Mouse (Mus musculus) thymus, adult 2 months (tissue): Measurements from ENCODE around the gene Lmbrd1. TPM values are rescaled to one million over a fixed set of nuclear protein-coding genes. Genes with fewer than 3 reads are reported as not detected.
"Not testable (repeated sequence)": the region's sequence is repeated elsewhere in the genome, so short reads cannot be mapped to it uniquely, and the experiment has no call there.

Source experiments
- DNase-seq: peaks from one replicate; pipeline ENCODE4 v3.0.0; 2021
- H3K27ac ChIP-seq: fragments of 200-500 bp; 2 replicates; pipeline ENCODE4 v1.5.1; 2012; ENCODE audit warnings: low read length, control low read depth; ENCODE audit not compliant: control insufficient read depth, insufficient read depth
- H3K27me3 ChIP-seq: fragments of 200-500 bp; 2 replicates; pipeline ENCODE4 v1.6.1; 2012; ENCODE audit warnings: mild to moderate bottlenecking, low read length, moderate library complexity, mixed read lengths; ENCODE audit not compliant: control insufficient read depth, insufficient read depth
- H3K36me3 ChIP-seq: fragments of 200-500 bp; 2 replicates; pipeline ENCODE4 v1.6.1; 2012; ENCODE audit warnings: mild to moderate bottlenecking, low read length, moderate library complexity; ENCODE audit not compliant: control insufficient read depth, insufficient read depth
- H3K4me1 ChIP-seq: fragments of 200-500 bp; replicated peaks from 2 replicates; pipeline ENCODE4 v1.6.1; 2012; ENCODE audit warnings: low read length; ENCODE audit not compliant: control insufficient read depth, insufficient read depth
- H3K4me3 ChIP-seq: fragments of 200-500 bp; 2 replicates; pipeline ENCODE4 v1.5.1; 2012; ENCODE audit warnings: mild to moderate bottlenecking, low read length, control low read depth, moderate library complexity; ENCODE audit not compliant: control insufficient read depth, insufficient read depth
- CTCF ChIP-seq: fragments of 200-500 bp; IDR thresholded peaks from 2 replicates; pipeline ENCODE4 v1.5.1; 2012; ENCODE audit warnings: mild to moderate bottlenecking, control low read depth, low read length, moderate library complexity, borderline replicate concordance; ENCODE audit not compliant: control insufficient read depth, poor library complexity, insufficient read depth; ENCODE audit errors: extremely low read depth
- POLR2A ChIP-seq: fragments of 200-500 bp; IDR thresholded peaks from 2 replicates; pipeline ENCODE4 v1.6.1; 2012; ENCODE audit warnings: mild to moderate bottlenecking, low read length, control low read depth, moderate library complexity; ENCODE audit not compliant: control insufficient read depth, poor library complexity, insufficient read depth; ENCODE audit errors: extremely low read depth
- whole genome bisulfite sequencing: fragments of 180-500 bp; shearing (Covaris S2); methylation state at CpG from one replicate; pipeline ENCODE4 v1.1.7; 2018; 5-methylcytosine and 5-hydroxymethylcytosine counted together
- polyA plus RNA-seq: library from polyadenylated mRNA; depleted of rRNA; stranded (reverse); fragments of >200 nt; gene quantifications from 2 replicates; pipeline ENCODE4 v1.2.3, GENCODE M21; 2012; rRNA removed

Gene Lmbrd1
- polyA plus RNA-seq = 15.1 and 18.5 TPM in 2 replicates

DNA sequence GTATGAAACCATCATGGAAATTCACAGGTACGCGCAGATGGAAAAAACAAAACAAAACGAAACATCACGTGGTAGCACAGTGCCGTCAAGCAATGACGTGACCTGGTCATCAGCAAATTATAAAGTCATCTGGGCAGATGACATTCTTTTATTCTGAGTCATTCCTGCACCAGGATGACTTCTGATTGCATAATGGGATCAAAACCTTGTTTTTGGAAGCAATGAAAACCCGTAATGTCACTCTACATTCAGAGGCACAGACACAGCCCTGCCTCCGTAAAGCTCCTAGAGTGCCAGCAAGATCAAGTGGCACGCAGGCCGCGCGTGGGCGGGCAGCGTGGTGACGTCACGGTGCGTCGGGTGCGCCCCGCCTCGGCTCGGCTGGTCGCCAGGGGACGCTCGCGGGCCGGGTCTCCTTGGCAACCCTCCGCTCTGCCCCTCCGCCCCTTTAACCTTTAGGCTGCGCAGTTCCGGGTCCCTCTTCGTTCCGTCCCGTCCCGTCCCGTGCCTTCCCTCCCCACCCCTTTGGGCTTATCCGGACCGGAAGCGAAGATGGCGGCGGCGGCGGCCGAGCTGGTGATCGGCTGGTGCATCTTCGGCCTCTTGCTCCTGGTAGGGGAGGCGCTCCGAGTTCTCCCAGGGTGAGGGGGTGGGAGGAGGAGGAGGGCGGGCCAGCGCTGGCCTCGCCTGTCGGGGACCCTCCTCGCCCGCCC is at the start of gene Lmbrd1:
Gene Lmbrd1, plus strand, starts transcription at position 426 of the 713 bp plus-strand sequence.
- DNase-seq = peak; percentile 95
- under 1% methylated on average over 53 of the region's 54 CpGs for WGBS

DNA sequence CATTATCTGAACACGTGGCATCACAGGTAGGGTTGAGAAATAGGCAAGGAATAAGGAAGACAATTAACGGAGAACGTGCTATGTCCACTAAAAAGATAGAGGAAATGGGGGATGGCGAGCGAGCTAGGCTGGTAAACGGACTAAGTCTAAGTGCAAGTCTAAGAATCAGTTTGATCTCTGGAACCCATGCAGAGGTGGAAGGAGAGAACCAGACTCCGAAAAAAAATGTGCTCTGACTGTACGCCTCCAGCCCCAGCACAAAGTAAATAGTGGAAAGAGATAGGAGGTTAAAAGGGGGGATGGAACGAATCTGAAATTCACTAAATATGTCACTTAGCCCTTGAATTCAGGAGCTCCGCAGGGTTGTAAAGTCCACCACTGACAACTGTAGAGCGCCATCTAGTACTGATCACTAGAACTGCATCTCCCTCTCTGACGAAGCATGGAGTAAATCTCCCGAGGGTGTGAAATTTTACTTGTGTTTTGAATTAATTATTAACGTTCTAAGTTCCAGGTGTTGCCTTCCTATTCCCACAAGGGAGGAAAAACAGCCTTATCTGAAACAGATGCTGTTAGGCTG is 44.8 kb upstream of the Lmbrd1 start:
- TF ChIP-seq CTCF (no peak), POLR2A (no peak)
- no peaks in the 10 kb centered on the region for H3K27me3 ChIP-seq
- H3K4me1 ChIP-seq = no peaks in the 10 kb centered on the region
- WGBS = 33% methylated on average over 14 of the region's 14 CpGs
- DNase-seq = no peak
- no peak overlapping the region for H3K4me3 ChIP-seq
- no peaks in the 10 kb centered on the region for H3K36me3 ChIP-seq
- no peak overlapping the region for H3K27ac ChIP-seq

More for the DNA sequence above, at the start of gene Lmbrd1:
- Histone ChIP-seq H3K27me3 (no peaks in the 10 kb centered on the region), H3K27ac (peak within 1 kb of the TSS; percentile 18; the same call in 1 of the 2 replicates), H3K4me1 (peaks cover 3% of the 10 kb centered on the region; the same call in 1 of the 2 replicates), H3K36me3 (no peaks in the 10 kb centered on the region), H3K4me3 (peak within 1 kb of the TSS; percentile 79)
- TF ChIP-seq CTCF = peak; percentile 93
- TF ChIP-seq POLR2A = peak; percentile 70; the same call in 1 of the 2 replicates

DNA sequence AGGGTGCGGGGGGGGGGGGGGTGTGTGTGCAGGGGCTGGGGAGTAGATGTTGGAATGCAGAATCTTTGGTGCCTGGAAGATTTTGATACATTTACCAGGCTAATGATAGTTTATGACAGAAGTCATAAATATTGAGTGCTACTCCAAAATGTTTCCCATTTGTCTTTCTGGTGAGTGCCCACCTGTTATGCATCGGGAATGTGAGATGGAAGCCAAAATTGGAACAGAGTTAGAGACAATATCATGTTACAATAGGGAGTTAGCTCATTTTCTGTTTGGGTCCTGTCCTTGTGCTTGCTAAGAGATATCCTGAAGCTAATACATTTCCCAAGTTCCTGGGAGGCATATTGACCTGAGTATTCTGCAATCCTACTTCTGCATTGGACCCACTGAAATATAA is 28.3 kb upstream of the Lmbrd1 start:
- no peak for TF ChIP-seq POLR2A
- no peak for TF ChIP-seq CTCF
- Histone ChIP-seq H3K4me1 (no peaks in the 10 kb centered on the region), H3K27ac (no peak overlapping the region), H3K36me3 (no peaks in the 10 kb centered on the region), H3K4me3 (no peak overlapping the region), H3K27me3 (no peaks in the 10 kb centered on the region)
- WGBS = 65% methylated on average over 2 of the region's 2 CpGs
- no peak for DNase-seq

DNA sequence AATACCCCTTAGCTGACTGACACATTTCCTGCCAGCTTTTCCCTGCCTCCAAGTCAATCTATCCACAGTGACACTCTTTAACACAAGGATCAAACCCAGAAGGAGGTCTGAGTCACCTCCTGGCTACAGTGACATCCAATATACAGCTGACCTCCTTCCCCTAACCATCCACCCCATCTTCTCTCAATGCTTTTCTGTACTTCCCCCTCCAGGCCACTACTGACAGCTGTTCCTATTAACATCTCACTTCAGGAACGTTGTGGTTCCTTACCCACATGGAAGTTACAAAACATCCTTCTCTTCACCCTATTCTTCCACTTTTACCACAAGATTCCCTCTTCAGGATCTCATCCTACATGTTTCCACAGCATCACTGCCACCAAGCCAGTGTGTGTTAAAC is 18.5 kb upstream of the Lmbrd1 start:
- H3K27ac ChIP-seq = no peak overlapping the region
- no peaks in the 10 kb centered on the region for H3K27me3 ChIP-seq
- 59% methylated on average over 1 of the region's 1 CpGs for WGBS
- H3K4me3 ChIP-seq = no peak overlapping the region
- DNase-seq = no peak
- TF ChIP-seq POLR2A (no peak), CTCF (no peak)
- no peaks in the 10 kb centered on the region for H3K4me1 ChIP-seq
- no peaks in the 10 kb centered on the region for H3K36me3 ChIP-seq

DNA sequence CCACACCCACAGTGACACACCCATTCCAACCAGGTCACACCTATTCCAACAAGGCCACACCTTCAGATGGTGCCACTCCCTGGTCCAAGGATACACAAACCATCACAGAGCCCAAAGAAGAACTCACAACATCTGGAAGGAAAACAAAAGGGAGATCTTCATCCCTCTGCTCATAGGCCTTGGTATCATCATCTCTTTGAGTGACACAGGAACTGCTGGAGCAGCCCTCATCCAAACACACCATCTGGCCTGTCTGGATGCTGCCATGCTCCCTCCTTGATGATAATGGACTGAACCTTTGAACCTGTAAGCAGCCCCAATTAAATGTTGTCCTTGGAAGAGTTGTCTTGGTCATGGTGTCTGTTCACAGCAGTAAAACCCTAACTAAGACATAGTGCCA is 17.8 kb upstream of the Lmbrd1 start:
- H3K4me1 ChIP-seq, H3K4me3 ChIP-seq, H3K36me3 ChIP-seq, DNase-seq, H3K27ac ChIP-seq, H3K27me3 ChIP-seq: not testable (repeated sequence)

DNA sequence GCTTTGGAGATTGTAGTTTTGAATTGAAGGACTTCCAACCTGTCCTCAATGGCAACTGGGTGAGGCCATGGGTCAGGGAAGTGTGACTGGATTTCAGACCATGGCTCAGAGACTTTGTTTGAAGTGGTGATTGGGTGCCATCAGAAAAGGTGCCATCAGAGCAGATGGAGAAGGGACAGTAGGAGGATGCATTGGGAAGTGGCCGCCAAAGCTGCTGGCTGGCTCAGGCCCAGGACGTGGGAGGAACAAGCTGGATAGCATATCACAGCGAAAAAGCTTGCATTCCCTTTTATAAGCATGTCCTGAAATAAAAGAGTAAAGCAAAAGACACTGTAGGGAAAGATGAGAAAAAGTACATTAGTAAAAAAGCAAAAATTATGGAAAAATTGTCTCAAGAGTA is 16.9 kb upstream of the Lmbrd1 start:
- DNase-seq = no peak
- 87% methylated on average over 3 of the region's 3 CpGs for WGBS
- Histone ChIP-seq H3K27me3 (no peaks in the 10 kb centered on the region), H3K36me3 (no peaks in the 10 kb centered on the region), H3K4me3 (no peak overlapping the region), H3K27ac (no peak overlapping the region), H3K4me1 (no peaks in the 10 kb centered on the region)
- TF ChIP-seq CTCF = no peak
- TF ChIP-seq POLR2A = no peak

DNA sequence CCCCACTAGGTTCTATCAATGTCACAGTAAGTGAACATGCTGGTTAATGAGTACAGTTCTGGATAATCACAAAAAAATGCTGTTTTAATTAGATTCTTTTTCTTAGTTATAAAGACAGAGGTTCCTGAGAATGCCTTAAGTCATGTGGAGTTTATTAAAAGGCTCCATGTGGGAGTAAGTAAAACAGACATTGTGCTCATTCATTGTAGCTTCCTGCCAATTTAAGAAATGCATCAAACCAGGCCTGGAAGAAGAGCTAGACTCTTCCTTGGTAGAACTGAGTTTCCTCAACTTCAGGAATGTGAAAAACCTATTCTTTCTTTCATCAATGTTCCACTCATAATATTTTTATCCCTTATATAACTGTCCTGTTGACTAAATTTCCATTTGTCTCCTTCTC is 14.3 kb upstream of the Lmbrd1 start:
- no peak for DNase-seq
- no peaks in the 10 kb centered on the region for H3K27me3 ChIP-seq
- H3K27ac ChIP-seq = no peak overlapping the region
- H3K36me3 ChIP-seq = no peaks in the 10 kb centered on the region
- H3K4me3 ChIP-seq = no peak overlapping the region
- H3K4me1 ChIP-seq = no peaks in the 10 kb centered on the region
- no peak for TF ChIP-seq POLR2A
